Mouse (Mus musculus) G1E (cell line): ENCODE data around the gene Fxyd1.

Experiments used
- CTCF ChIP-seq: IDR thresholded peaks from 2 replicates; pipeline ENCODE4 v1.5.1; 2012; ENCODE audit warnings: low read depth, low read length, inconsistent platforms, mixed read lengths
- GATA1 ChIP-seq: IDR thresholded peaks from 2 replicates; pipeline ENCODE4 v1.6.1; 2012; ENCODE audit warnings: borderline replicate concordance, low read length, inconsistent platforms, mixed read lengths
- TAL1 ChIP-seq: conservative IDR thresholded peaks from 2 replicates; pipeline ENCODE4 v1.6.1; 2012; ENCODE audit warnings: low read depth, low read length, inconsistent platforms, mixed read lengths

DNA sequence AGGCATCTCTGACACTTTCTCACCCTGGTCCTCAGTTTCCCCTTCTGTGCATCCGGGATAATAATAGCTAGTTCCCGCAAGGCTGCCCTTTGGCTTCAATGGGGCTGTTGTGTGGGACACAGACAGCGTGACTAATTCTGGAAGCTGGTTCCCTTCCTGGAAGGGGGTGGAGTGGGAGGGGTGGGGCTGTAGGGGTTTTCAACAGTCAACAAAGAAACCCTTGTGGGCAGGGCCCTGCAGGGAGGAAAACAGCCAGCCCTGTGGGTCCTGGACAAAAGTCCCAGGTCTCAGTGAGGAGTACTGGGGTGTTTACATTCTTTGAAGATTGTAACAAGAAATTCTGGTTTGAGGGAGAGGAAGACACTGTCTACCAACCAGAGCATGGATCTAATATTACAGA lies 28.2 kb upstream of the Fxyd1 start:
- TF ChIP-seq CTCF (no peak), GATA1 (no peak), TAL1 (no peak)
